Mouse (Mus musculus): Measurements from ENCODE around the gene Wnt10a. TPM values are rescaled to one million over a fixed set of nuclear protein-coding genes. Genes with fewer than 3 reads are reported as not detected.
"Not testable (repeated sequence)": the region's sequence is repeated elsewhere in the genome, so short reads cannot be mapped to it uniquely, and the experiment has no call there.

Wnt10a gene
- total RNA-seq, 1 experiment from 2014 or later: 0.30 TPM

DNA sequence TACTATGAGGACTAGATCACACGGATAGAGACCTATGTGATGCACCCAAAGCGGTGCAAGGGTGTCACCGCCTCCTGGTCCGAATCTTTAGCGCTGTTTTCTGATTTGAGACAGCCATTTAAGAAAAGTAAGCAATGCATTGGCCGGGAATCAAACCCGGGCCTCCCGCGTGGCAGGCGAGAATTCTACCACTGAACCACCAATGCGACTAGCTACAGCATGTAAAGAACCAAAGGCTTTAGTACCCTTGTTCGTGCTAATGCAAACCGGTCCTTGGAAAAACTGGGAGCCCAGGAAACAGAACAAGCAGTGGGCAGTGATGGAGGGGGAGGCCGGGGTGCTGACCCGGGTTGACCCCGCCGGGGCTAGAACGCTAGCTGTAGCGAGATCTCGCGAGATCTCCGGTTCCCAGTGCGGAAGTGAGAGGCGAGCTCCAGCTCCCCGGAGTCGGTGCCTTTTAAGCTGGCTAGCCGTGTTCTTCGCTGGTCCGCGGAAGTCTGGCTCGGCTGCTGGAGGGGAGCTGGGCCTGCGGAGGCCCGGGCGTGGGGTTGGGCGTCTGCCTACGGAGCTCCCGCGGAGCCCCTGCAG is 25.4 kb downstream of the Wnt10a start:
- peak; percentile 96 for DNase-seq

- no peak for DNase-seq
These were observed 25.9 kb downstream of the Wnt10a start for GRCm38 (mm10) chr1:74817219-74817618.

- DNase-seq: no peak
These were observed 27.2 kb downstream of the Wnt10a start for GRCm38 (mm10) chr1:74818509-74818908.

DNA sequence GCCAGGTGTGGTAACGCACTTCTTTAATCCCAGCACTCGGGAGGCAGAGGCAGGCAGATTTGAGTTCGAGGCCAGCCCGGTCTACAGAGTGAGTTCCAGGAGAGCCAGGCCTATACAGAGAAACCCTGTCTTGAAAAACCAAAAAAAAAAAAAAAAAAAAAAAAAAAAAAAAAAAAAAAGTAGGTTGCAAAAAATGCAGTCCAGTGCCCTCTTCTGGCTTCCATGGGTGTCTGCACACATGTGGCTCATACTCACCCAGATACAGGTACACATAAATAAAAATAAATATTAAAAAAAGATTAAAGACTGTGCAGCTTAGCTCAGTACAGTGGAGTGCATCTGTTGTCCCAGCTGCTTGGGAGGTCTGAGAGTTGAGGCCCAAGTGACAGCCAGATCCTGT is 32.3 kb downstream of the Wnt10a start:
- not testable (repeated sequence) for DNase-seq

DNA sequence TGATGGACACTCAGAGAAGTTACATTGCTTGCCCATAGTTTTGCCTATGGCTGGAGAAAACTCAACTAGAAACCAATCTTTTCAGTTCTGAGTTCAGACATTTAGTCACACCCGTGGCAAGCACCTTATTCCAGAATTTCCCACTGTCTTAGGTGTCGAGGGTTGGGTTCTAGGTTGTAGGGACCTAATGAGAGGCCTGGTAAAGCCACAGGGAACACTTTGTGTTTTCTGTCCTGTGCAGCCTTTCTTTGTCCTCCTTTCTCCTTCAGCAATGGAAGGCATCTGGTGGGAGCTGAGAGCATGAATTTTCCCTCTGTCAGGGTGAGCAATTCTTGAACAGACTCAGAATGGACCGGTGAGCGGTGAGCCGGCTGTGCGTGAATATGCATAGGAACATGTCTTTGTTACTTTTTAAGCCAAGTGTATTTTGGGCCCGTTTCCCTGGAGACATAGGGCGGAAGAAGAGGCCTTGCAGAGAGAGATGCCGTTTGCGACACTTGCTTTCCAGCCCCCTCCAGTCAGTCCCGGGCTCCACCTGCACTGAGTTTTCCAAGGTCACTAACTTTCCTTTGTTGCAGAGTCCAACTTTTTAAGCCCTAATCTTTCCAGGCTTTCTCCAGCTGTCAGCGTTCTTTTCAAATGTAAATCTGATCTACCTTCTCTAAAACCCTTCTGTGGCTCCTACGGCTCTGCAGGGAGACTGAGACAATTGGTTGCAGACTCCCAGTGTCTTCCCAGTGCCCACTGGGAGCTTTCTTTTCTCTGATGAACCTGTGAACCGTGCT is 33.4 kb downstream of the Wnt10a start:
- DNase-seq: peak; percentile 43

- no peak for DNase-seq
These were observed 38.7 kb downstream of the Wnt10a start for GRCm38 (mm10) chr1:74830061-74830460.

GRCm38 (mm10) chr1:74833255-74833654 is 41.9 kb downstream of the Wnt10a start:
- DNase-seq: no peak

GRCm38 (mm10) chr1:74843090-74843489 is 51.8 kb downstream of the Wnt10a start:
- DNase-seq: no peak

DNA sequence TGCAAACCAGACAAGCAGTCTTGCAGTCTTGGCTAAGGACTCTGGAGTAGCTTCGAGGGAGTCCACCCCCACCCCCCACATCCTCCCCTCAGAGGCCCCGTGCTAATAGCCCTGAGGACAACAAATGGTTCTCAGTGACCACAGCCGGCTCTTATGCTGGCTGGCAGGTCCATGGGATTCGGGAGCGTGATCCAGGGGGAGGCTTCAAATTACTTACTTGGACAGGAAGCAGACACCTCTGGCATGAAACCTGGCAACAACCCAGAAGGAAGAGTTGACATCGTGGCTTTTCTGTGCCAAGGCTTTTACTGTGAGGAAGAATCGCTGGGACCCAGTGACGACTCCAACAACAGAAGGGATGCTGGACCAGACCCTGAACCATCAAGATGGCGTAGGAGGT is 55.0 kb downstream of the Wnt10a start:
- DNase-seq: no peak

- no peak for DNase-seq
These were observed 57.6 kb downstream of the Wnt10a start for GRCm38 (mm10) chr1:74848946-74849345.

DNA sequence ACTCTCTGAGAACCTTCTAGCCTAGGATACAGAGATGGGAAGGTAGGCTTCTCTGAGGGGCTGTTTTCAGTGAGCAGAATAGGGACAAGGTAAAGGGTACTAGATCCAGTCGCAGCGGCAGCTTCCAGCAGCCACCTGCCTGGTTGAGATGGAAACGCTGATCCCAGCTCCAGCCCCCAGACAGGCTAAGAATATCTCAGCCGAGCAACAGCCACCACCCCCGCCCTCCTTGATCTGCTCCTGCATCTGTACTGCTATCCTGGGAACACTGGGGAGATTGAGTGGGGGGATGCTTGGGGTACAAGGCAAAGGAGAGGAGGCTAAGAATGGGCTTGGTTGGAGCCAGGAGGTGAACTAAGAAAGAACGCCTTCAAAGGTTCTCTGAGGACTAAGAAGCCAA is 58.9 kb downstream of the Wnt10a start:
- no peak for DNase-seq

DNA sequence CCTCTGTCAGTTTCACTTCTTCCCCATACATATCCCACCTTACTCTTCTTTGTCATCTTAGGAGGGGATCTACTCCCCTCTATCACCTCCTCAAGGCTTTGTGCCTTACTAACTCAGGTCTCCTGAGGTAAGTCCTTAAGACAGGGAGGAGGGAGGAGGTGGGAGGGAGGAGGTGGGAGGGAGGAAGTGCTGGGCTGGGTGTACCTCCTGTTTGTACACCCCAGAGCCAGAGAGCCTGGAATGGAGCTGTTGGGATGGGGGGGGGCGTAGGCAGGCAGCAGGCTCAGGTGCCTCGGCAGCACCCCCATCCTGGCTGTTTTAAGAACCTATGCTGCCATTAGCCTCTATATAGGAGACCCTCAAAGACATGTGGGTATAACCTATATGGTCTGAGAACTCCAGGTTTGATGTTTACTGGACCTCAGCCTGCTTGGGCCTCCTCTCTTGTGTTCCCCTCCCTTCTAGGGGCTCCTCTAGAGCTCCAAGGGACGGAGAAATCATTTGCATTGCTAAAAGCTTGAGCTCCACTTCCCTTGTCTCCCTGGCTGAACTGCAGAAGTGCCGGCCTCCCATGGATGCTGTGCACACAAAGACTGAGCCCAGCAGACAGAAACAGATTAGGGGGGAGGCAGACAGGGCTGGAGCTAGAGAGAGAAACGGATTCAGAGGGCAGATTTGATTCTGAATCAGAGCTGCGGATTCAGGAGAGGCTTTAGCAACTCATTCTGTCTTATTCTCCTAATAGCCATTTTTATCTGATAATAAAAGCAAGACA is 59.9 kb downstream of the Wnt10a start:
- no peak for DNase-seq

Other genes with a start within 250 kb of the Wnt10a start
- gene Plcd4, start 248.6 kb upstream of the Wnt10a start, total RNA-seq (2021): 0.34 and 0.44 TPM in 2 replicates
- 17.0 and 19.6 TPM in 2 replicates for gene Usp37, start 247.2 kb upstream of the Wnt10a start, total RNA-seq (2021)
- 14.6 and 16.1 TPM in 2 replicates for gene Zfp142, start 203.3 kb upstream of the Wnt10a start, total RNA-seq (2021)
- gene Bcs1l, start 203.2 kb upstream of the Wnt10a start, total RNA-seq (2021): 26.1 and 29.0 TPM in 2 replicates
- 37.9 and 40.4 TPM in 2 replicates for gene Rnf25, start 190.1 kb upstream of the Wnt10a start, total RNA-seq (2021)
- gene Stk36, start 190.1 kb upstream of the Wnt10a start, total RNA-seq (2021): 3.2 and 4.5 TPM in 2 replicates
- 19.2 and 21.5 TPM in 2 replicates for gene Ttll4, start 129.8 kb upstream of the Wnt10a start, total RNA-seq (2021)
- gene Cyp27a1, start 77.9 kb upstream of the Wnt10a start, total RNA-seq (2021): 26.0 and 27.2 TPM in 2 replicates
- 0.15 TPM in 1 of 2 replicates, not detected in the other for gene Prkag3, start 42.3 kb upstream of the Wnt10a start, total RNA-seq (2021)
- gene Wnt6, start 19.6 kb upstream of the Wnt10a start, total RNA-seq (2021): 2.4 and 3.2 TPM in 2 replicates
- gene Cdk5r2, start 63.4 kb downstream of the Wnt10a start, total RNA-seq (2021): 4.1 and 5.8 TPM in 2 replicates
- 1.0 and 1.8 TPM in 2 replicates for gene Fev, start 93.9 kb downstream of the Wnt10a start, total RNA-seq (2021)
- 0.44 and 1.2 TPM in 2 replicates for gene Cryba2, start 101.6 kb downstream of the Wnt10a start, total RNA-seq (2021)
- gene Cfap65, start 144.1 kb downstream of the Wnt10a start, total RNA-seq (2021): not detected in 2 replicates
- gene Ihh, start 160.2 kb downstream of the Wnt10a start, total RNA-seq (2021): 0.22 TPM in 1 of 2 replicates, not detected in the other